Mouse (Mus musculus) heart, embryonic 10.5 days (tissue): Measurements from ENCODE around the gene Ipo4. TPM values are rescaled to one million over a fixed set of nuclear protein-coding genes. Genes with fewer than 3 reads are reported as not detected.
A peak's percentile ranks its signal among the peaks of the same experiment; 100 is the strongest.

Experiments used
- DNase-seq: peaks from one replicate; pipeline ENCODE4 v3.0.0-alpha.2; 2017; ENCODE audit warnings: low spot score
- H3K27ac ChIP-seq: fragments of 300-500 bp; sonication (generic); 2 replicates; pipeline ENCODE4 v1.5.1; 2016; ENCODE audit warnings: mild to moderate bottlenecking
- H3K27me3 ChIP-seq: fragments of 300-500 bp; sonication (generic); 2 replicates; pipeline ENCODE4 v1.6.1; 2016; ENCODE audit warnings: mild to moderate bottlenecking; ENCODE audit not compliant: poor library complexity, insufficient read depth, severe bottlenecking
- H3K36me3 ChIP-seq: fragments of 300-500 bp; sonication (generic); 2 replicates; pipeline ENCODE4 v1.6.1; 2016; ENCODE audit warnings: mild to moderate bottlenecking, moderate library complexity
- H3K4me1 ChIP-seq: fragments of 300-500 bp; sonication (generic); 2 replicates; pipeline ENCODE4 v1.6.1; 2016; ENCODE audit warnings: mild to moderate bottlenecking
- H3K4me3 ChIP-seq: fragments of 300-500 bp; sonication (generic); 2 replicates; pipeline ENCODE4 v1.5.1; 2016; ENCODE audit warnings: mild to moderate bottlenecking, moderate library complexity
- H3K9me3 ChIP-seq: fragments of 300-500 bp; sonication (generic); 2 replicates; pipeline ENCODE4 v1.6.1; 2016; ENCODE audit warnings: mild to moderate bottlenecking, moderate library complexity
- WGBS: fragments of 180-500 bp; shearing (Covaris S2); methylation state at CpG from one replicate; pipeline ENCODE4 v1.1.7; 2016; 5-methylcytosine and 5-hydroxymethylcytosine counted together
- polyA plus RNA-seq: library from polyadenylated mRNA; unstranded; fragments of >200 nt; fragmentation: Nextera tagmentation; extraction: Ambion mirVana; gene quantifications from 2 replicates; pipeline ENCODE4 v1.2.1, GENCODE M21; 2016

Ipo4 gene
- polyA plus RNA-seq, 1 experiment from 2014 or later: 108 TPM

GRCm38 (mm10) chr14:55596036-55596690 lies 39.6 kb downstream of the Ipo4 start:
- 80% methylated on average over 13 of the region's 13 CpGs for WGBS
- Histone ChIP-seq H3K9me3 (no peaks in the 10 kb centered on the region), H3K27ac (no peak overlapping the region), H3K4me3 (0 out of 2 replicates have a peak overlapping the region, but pooled peaks have one; percentile 1), H3K27me3 (no peaks in the 10 kb centered on the region), H3K36me3 (peaks cover 71% of the 10 kb centered on the region), H3K4me1 (peaks cover 24% of the 10 kb centered on the region)
- DNase-seq: peak; percentile 74

- peak overlapping the region; percentile 98 for H3K4me3 ChIP-seq
- no peaks in the 10 kb centered on the region for H3K9me3 ChIP-seq
- peak overlapping the region; percentile 96 for H3K27ac ChIP-seq
- peaks cover 31% of the 10 kb centered on the region for H3K4me1 ChIP-seq
- no peaks in the 10 kb centered on the region for H3K27me3 ChIP-seq
- DNase-seq: no peak
- peaks cover 45% of the 10 kb centered on the region for H3K36me3 ChIP-seq
- WGBS: 7% methylated on average over 16 of the region's 16 CpGs
Measured at GRCm38 (mm10) chr14:55592226-55592625, 43.5 kb downstream of the Ipo4 start.

DNA sequence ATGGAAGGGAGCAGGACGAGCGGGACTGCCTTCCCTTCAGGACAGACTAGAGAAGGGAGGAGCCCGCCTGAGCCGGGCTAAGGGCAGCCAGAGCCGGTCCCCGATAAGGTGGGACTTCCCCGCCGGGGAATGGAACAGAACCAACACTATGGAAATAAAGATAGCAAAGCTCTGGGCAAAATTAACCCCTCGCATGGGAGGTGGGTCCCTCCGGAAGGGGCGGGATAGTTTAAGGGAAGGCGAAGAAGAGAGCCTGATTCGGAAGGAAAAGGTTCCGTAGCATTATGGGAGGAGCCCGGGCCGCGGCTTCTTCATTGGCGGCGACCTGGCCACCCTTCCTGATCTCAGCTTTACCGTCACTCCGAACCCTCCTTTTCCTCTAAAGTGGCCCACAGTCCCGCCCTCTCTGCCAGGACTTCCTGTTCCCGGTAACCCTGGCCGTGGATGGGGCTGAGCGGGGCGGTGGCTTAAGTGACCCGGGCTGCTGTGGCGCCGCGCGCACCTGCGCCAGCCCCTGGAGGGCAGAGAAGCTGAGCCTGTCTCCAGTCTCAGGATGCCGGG lies 44.3 kb downstream of the Ipo4 start, which contains the start of gene Rnf31:
TSS of gene Rnf31 (plus strand) at position 378 of the 561 bp plus-strand sequence.
- Histone ChIP-seq H3K27ac (peak within 1 kb of the TSS; percentile 96), H3K4me1 (peaks cover 31% of the 10 kb centered on the region), H3K27me3 (no peaks in the 10 kb centered on the region), H3K4me3 (peak within 1 kb of the TSS; percentile 98), H3K9me3 (no peaks in the 10 kb centered on the region), H3K36me3 (peaks cover 40% of the 10 kb centered on the region)
- WGBS: under 1% methylated on average over 33 of the region's 33 CpGs
- peak; percentile 98 for DNase-seq

GRCm38 (mm10) chr14:55590748-55591330 lies 44.9 kb downstream of the Ipo4 start, which contains the start of gene Psme2:
Psme2 (minus strand) TSS chr14:55591113.
- 1% methylated on average over 22 of the region's 22 CpGs for WGBS

GRCm38 (mm10) chr14:55589771-55590448 lies 45.8 kb downstream of the Ipo4 start:
- peak overlapping the region; percentile 98 for H3K4me3 ChIP-seq
- peaks cover 38% of the 10 kb centered on the region for H3K4me1 ChIP-seq
- no peaks in the 10 kb centered on the region for H3K9me3 ChIP-seq
- H3K27me3 ChIP-seq: no peaks in the 10 kb centered on the region
- WGBS: 81% methylated on average over 11 of the region's 11 CpGs
- no peak for DNase-seq
- peaks cover 25% of the 10 kb centered on the region for H3K36me3 ChIP-seq
- H3K27ac ChIP-seq: peak overlapping the region; percentile 96

More at GRCm38 (mm10) chr14:55590748-55591330, 44.9 kb downstream of the Ipo4 start, which contains the start of gene Psme2:
- Histone ChIP-seq H3K4me1 (peaks cover 31% of the 10 kb centered on the region), H3K4me3 (peak within 1 kb of the TSS; percentile 98), H3K36me3 (peaks cover 34% of the 10 kb centered on the region), H3K9me3 (no peaks in the 10 kb centered on the region), H3K27ac (peak within 1 kb of the TSS; percentile 96), H3K27me3 (no peaks in the 10 kb centered on the region)
- DNase-seq: peak; percentile 98

GRCm38 (mm10) chr14:55589271-55589670 lies 46.5 kb downstream of the Ipo4 start:
- DNase-seq: no peak
- no peak overlapping the region for H3K27ac ChIP-seq
- 84% methylated on average over 5 of the region's 5 CpGs for WGBS
- H3K4me1 ChIP-seq: peaks cover 44% of the 10 kb centered on the region
- peaks cover 19% of the 10 kb centered on the region for H3K36me3 ChIP-seq
- no peaks in the 10 kb centered on the region for H3K9me3 ChIP-seq
- H3K4me3 ChIP-seq: no peak overlapping the region
- H3K27me3 ChIP-seq: no peaks in the 10 kb centered on the region

DNA sequence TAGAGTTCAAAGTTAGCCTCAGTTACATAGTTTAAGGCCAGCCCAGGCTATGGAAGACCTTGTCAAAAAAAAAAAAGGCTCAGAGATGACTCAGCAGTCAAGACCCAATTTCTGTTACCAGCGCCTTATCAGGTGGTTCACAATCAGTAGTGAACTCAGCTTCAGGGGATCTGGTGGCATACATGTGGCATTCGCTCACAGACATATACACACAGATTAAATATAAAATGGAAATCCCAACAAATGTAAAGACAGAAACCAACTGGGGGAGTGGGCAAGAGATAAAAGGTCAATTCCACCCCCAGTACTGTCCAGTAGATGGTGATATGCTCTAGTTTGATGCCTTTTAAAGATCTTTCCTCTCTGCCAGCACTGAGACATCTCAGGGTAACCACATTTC lies 49.6 kb downstream of the Ipo4 start:
- WGBS: 80% methylated on average over 2 of the region's 2 CpGs
- Histone ChIP-seq H3K9me3 (no peaks in the 10 kb centered on the region), H3K36me3 (peaks cover 25% of the 10 kb centered on the region), H3K4me3 (no peak overlapping the region), H3K4me1 (peaks cover 28% of the 10 kb centered on the region), H3K27me3 (no peaks in the 10 kb centered on the region), H3K27ac (peak overlapping the region; percentile 88)
- DNase-seq: no peak

- peak overlapping the region; percentile 77; the same call in 1 of the 2 replicates for H3K4me3 ChIP-seq
- no peaks in the 10 kb centered on the region for H3K9me3 ChIP-seq
- H3K4me1 ChIP-seq: peaks cover 28% of the 10 kb centered on the region
- peak overlapping the region; percentile 88 for H3K27ac ChIP-seq
- 43% methylated on average over 6 of the region's 6 CpGs for WGBS
- H3K36me3 ChIP-seq: peaks cover 30% of the 10 kb centered on the region
- H3K27me3 ChIP-seq: no peaks in the 10 kb centered on the region
- no peak for DNase-seq
Measured at GRCm38 (mm10) chr14:55585566-55585960, 50.2 kb downstream of the Ipo4 start.

- DNase-seq: peak; percentile 90
- Histone ChIP-seq H3K4me3 (peak within 1 kb of the TSS; percentile 77), H3K27me3 (no peaks in the 10 kb centered on the region), H3K27ac (peak within 1 kb of the TSS; percentile 88), H3K9me3 (no peaks in the 10 kb centered on the region), H3K4me1 (peaks cover 24% of the 10 kb centered on the region), H3K36me3 (peaks cover 37% of the 10 kb centered on the region)
- WGBS: 2% methylated on average over 43 of the region's 43 CpGs
Measured at GRCm38 (mm10) chr14:55584702-55585565, 50.8 kb downstream of the Ipo4 start, which contains the start of gene Emc9. Emc9 (minus strand) TSS chr14:55585302.

DNA sequence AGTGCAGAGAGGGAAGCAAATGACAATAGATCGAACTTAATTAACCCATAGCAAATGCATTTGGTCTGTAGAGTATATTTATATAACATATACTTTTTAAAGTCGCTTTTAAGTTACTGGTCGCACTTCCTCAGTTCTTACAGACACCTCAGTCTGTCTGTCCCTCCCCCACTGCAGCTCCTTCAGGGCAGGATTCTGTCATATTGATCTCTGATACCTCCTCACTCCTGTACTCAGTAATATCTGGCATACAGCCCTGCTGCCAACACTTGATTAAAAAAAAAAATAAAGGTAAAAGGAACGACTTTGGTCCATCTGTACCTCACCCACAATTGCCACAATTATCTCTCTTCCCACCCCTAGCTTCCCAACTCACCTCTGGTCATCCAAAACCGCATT lies 51.5 kb downstream of the Ipo4 start:
- Histone ChIP-seq H3K4me1 (peaks cover 27% of the 10 kb centered on the region), H3K36me3 (peaks cover 41% of the 10 kb centered on the region), H3K4me3 (peak overlapping the region; percentile 77), H3K27me3 (no peaks in the 10 kb centered on the region), H3K27ac (peak overlapping the region; percentile 88), H3K9me3 (no peaks in the 10 kb centered on the region)
- 36% methylated on average over 5 of the region's 5 CpGs for WGBS
- peak; percentile 70 for DNase-seq

GRCm38 (mm10) chr14:55581981-55582681 lies 53.6 kb downstream of the Ipo4 start:
- WGBS: 74% methylated on average over 9 of the region's 9 CpGs
- H3K27ac ChIP-seq: no peak overlapping the region
- no peaks in the 10 kb centered on the region for H3K27me3 ChIP-seq
- DNase-seq: peak; percentile 66
- peaks cover 31% of the 10 kb centered on the region for H3K36me3 ChIP-seq
- no peaks in the 10 kb centered on the region for H3K9me3 ChIP-seq
- no peak overlapping the region for H3K4me3 ChIP-seq
- H3K4me1 ChIP-seq: peaks cover 40% of the 10 kb centered on the region
